Mouse (Mus musculus): ENCODE measurements around the gene Bcl2. TPM values are rescaled to one million over a fixed set of nuclear protein-coding genes. Genes with fewer than 3 reads are reported as not detected.

Gene Bcl2
- total and polyA plus RNA-seq, 3 experiments: 30.9 to 87.0 (median 38.8) TPM

DNA sequence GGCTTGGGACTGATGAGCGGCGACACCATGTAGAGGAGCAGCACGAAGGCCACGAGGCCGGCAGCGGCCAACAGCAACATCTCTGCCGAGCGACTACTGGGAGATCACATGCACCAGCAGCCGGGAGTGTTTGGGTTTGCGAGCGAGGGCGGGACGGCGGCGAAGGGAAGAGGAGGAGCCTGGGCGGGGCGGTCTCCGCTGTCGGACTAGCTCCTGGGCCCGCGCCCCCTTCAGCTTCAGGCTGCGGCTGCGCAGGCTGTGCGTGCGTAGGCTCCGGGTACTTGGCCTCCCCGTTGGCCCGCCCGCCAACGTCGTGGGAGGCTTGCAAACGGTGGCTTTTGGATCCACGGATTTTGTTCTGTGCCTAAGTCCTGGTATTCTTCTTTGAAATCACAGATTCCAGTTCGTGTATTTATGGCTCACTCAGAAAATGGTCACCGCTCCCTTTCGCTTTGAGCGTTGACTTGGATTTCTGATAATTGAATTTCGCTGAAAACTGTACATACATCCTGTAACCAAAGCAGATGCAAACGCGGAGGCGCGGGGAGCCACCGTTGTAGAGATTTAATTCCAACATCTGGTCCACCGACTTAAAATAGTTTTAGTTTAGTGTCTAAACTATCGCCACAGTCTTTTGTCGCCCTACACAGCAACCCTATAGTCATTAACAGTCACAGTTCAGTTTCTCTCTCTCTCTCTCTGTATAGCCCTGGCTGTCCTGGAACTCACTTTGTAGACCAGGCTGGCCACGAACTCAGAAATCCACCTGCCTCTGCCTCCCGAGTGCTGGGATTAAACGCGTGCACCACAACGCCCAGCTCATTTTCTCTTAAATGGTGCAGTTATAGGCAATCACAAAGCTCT lies 45.7 kb upstream of the Bcl2 start, which contains the start of gene Kdsr:
Gene Kdsr (minus strand): TSS at position 156 of the 864 bp plus-strand sequence.
- peak within 1 kb of the TSS; percentile 63 to 91 for H3K4me3 ChIP-seq (ENCODE audit: control insufficient read depth in 1 of 2, insufficient read depth in 1 of 2, low read depth in 2 of 2, low read length in 2 of 2)
- peaks cover 19 to 24% of the 10 kb centered on the region in 2 experiments for H3K4me1 ChIP-seq (ENCODE audit: control insufficient read depth in 1 of 2, insufficient read depth in 2 of 2, low read length in 2 of 2)
- TF ChIP-seq RAD21 (IDR thresholded peaks at IDR 0.05; ENCODE audit: low read depth, low read length): no peak
- peak; percentile 99; the same call in 1 of the 2 replicates for TF ChIP-seq NRF1 (IDR thresholded peaks at IDR 0.05; ENCODE audit: insufficient read depth, low read depth, low read length, poor library complexity, severe bottlenecking)
- peak; percentile 95 for TF ChIP-seq POLR2AphosphoS5 (IDR thresholded peaks at IDR 0.05; ENCODE audit: borderline replicate concordance, low read depth, low read length)
- TF ChIP-seq KAT2A (conservative IDR thresholded peaks at IDR 0.05; ENCODE audit: low read depth, low read length): no peak; the same call in 1 of the 2 replicates
- TF ChIP-seq MXI1 (IDR thresholded peaks at IDR 0.05; ENCODE audit: low read depth, low read length): peak; percentile 98
- no peak for TF ChIP-seq GABPA (IDR thresholded peaks at IDR 0.05; ENCODE audit: low read depth, low read length)
- peak; percentile 84 for TF ChIP-seq HCFC1 (IDR thresholded peaks at IDR 0.05; ENCODE audit: low read depth, low read length)
- TF ChIP-seq BHLHE40 (IDR thresholded peaks at IDR 0.05; ENCODE audit: borderline replicate concordance, low read depth, low read length): no peak
- TF ChIP-seq ELF1 (IDR thresholded peaks at IDR 0.05; ENCODE audit: low read depth, low read length): peak; percentile 56; the same call in 1 of the 2 replicates
- TF ChIP-seq UBTF (IDR thresholded peaks at IDR 0.05; ENCODE audit: borderline replicate concordance, insufficient read depth, low read depth, low read length): no peak
- TF ChIP-seq EP300 (IDR thresholded peaks at IDR 0.05; ENCODE audit: low read depth in 1 of 2, low read length in 2 of 2): peak in 1 of 2 experiments; percentile 59; a peak in 1 of 4 replicates
- TF ChIP-seq MYC (IDR thresholded peaks at IDR 0.05; ENCODE audit: low read depth, low read length): peak; percentile 83
- TF ChIP-seq RCOR1 (IDR thresholded peaks at IDR 0.05; ENCODE audit: low read depth, low read length): peak; percentile 74; the same call in 1 of the 2 replicates
- no peak for TF ChIP-seq USF2 (IDR thresholded peaks at IDR 0.05; ENCODE audit: borderline replicate concordance in 1 of 2, insufficient read depth in 1 of 2, low read depth in 1 of 2, low read length in 2 of 2)
- peak; percentile 96 for TF ChIP-seq NELFE (IDR thresholded peaks at IDR 0.05; ENCODE audit: low read depth, low read length)
- TF ChIP-seq GATA1 (IDR thresholded peaks at IDR 0.05; ENCODE audit: low read depth, low read length): peak; percentile 62
- TF ChIP-seq MAZ (IDR thresholded peaks at IDR 0.05; ENCODE audit: low read depth, low read length): no peak
- TF ChIP-seq MEF2A (IDR thresholded peaks at IDR 0.05; ENCODE audit: extremely low read depth, insufficient replicate concordance, low read depth, low read length, poor library complexity, severe bottlenecking): no peak
- no peak; the same call in 1 of the 2 replicates for TF ChIP-seq TCF12 (IDR thresholded peaks at IDR 0.05; ENCODE audit: low read depth, low read length)
- peak; percentile 87; the same call in 1 of the 2 replicates for TF ChIP-seq ZMIZ1 (IDR thresholded peaks at IDR 0.05; ENCODE audit: low read depth, low read length)
- peak; percentile 98 for TF ChIP-seq SIN3A (IDR thresholded peaks at IDR 0.05; ENCODE audit: low read length)
- peak; percentile 92 for TF ChIP-seq POLR2AphosphoS2 (IDR thresholded peaks at IDR 0.05; ENCODE audit: low read length)
- TF ChIP-seq E2F4 (IDR thresholded peaks at IDR 0.05; ENCODE audit: borderline replicate concordance, low read depth, low read length): no peak; the same call in 1 of the 2 replicates
- peak; percentile 92 for TF ChIP-seq MAX (IDR thresholded peaks at IDR 0.05; ENCODE audit: low read length)
- no peak for TF ChIP-seq JUND (IDR thresholded peaks at IDR 0.05; ENCODE audit: low read depth, low read length)
- TF ChIP-seq CHD2 (IDR thresholded peaks at IDR 0.05; ENCODE audit: low read length): no peak
- TF ChIP-seq MYB (IDR thresholded peaks at IDR 0.05; ENCODE audit: low read depth, low read length): peak; percentile 58; the same call in 1 of the 2 replicates
- no peak for TF ChIP-seq ZNF384 (IDR thresholded peaks at IDR 0.05; ENCODE audit: low read depth, low read length)
- no peak for TF ChIP-seq CHD1 (IDR thresholded peaks at IDR 0.05; ENCODE audit: low read depth, low read length)
- TF ChIP-seq CTCF (IDR thresholded peaks at IDR 0.05 in 2 of 3, conservative IDR thresholded peaks at IDR 0.05 in 1 of 3; ENCODE audit: control insufficient read depth in 1 of 3, insufficient read depth in 1 of 3, low read depth in 2 of 3, low read length in 3 of 3, poor library complexity in 1 of 3, severe bottlenecking in 1 of 3): peak in 1 of 3 experiments; percentile 15; a peak in 1 of 6 replicates
- TF ChIP-seq TAL1 (IDR thresholded peaks at IDR 0.05; ENCODE audit: low read length): no peak
- TF ChIP-seq TBP (IDR thresholded peaks at IDR 0.05; ENCODE audit: low read depth, low read length): peak; percentile 91
- TF ChIP-seq MAFK (IDR thresholded peaks at IDR 0.05; ENCODE audit: borderline replicate concordance, low read depth, low read length): no peak
- peak; percentile 96 to 97 for TF ChIP-seq POLR2A (IDR thresholded peaks at IDR 0.05; ENCODE audit: control insufficient read depth in 1 of 2, insufficient read depth in 1 of 2, low read depth in 1 of 2, low read length in 2 of 2, poor library complexity in 1 of 2)
- no peak for TF ChIP-seq SMC3 (IDR thresholded peaks at IDR 0.05; ENCODE audit: low read depth, low read length)

More for the DNA sequence above, 45.7 kb upstream of the Bcl2 start, which contains the start of gene Kdsr:
- DNase-seq (ENCODE audit: low read depth, low spot score): peak; percentile 100
- Histone ChIP-seq H3K27me3 (ENCODE audit: control insufficient read depth in 1 of 2, insufficient read depth in 2 of 2, low read length in 2 of 2) (no peaks in the 10 kb centered on the region), H3K9ac (ENCODE audit: control insufficient read depth, low read depth, low read length, poor library complexity, severe bottlenecking) (peak within 1 kb of the TSS; percentile 89), H3K79me2 (ENCODE audit: control insufficient read depth, insufficient read depth, low read length, poor library complexity) (peaks cover 12% of the 10 kb centered on the region), H3K9me3 (replicated peaks; ENCODE audit: insufficient read depth, low read length) (no peaks in the 10 kb centered on the region), H3K27ac (ENCODE audit: control insufficient read depth, low read depth, low read length) (peak within 1 kb of the TSS; percentile 81), H3K36me3 (ENCODE audit: control insufficient read depth in 1 of 2, insufficient read depth in 2 of 2, low read length in 2 of 2) (peaks cover 0 to 36% of the 10 kb centered on the region in 2 experiments; a peak in 2 of 4 replicates)
